Mouse (Mus musculus) CH12.LX (cell line): Measurements from ENCODE around the gene Mymk. TPM values are rescaled to one million over a fixed set of nuclear protein-coding genes. Genes with fewer than 3 reads are reported as not detected.

Source experiments
- DNase-seq: peaks from one replicate; pipeline ENCODE4 v3.0.0-alpha.2; 2013; ENCODE audit errors: extremely low read depth
- H3K27ac ChIP-seq: 2 replicates; pipeline ENCODE4 v1.5.1; 2012; ENCODE audit warnings: low read depth, mild to moderate bottlenecking, control low read depth, moderate library complexity; ENCODE audit not compliant: insufficient read depth
- H3K27me3 ChIP-seq: replicated peaks from 2 replicates; pipeline ENCODE3; 2012; ENCODE audit warnings: inconsistent platforms
- H3K36me3 ChIP-seq, 2 experiments: replicated peaks in 1 of 2; 2 replicates each; pipeline versions ENCODE3 to v1.6.1; 2012; ENCODE audit warnings: inconsistent platforms in 1 of 2, low read length in 1 of 2, mild to moderate bottlenecking in 1 of 2, mixed read lengths in 1 of 2, moderate library complexity in 1 of 2; ENCODE audit not compliant: control insufficient read depth in 1 of 2, insufficient read depth in 1 of 2
- H3K4me1 ChIP-seq, 2 experiments: 2 replicates each; pipeline ENCODE4 v1.6.1; 2012; ENCODE audit warnings: inconsistent platforms in 1 of 2, moderate library complexity in 1 of 2; ENCODE audit not compliant: insufficient read depth in 2 of 2, control insufficient read depth in 1 of 2
- H3K4me2 ChIP-seq: 2 replicates; pipeline ENCODE4 v1.6.1; 2012; ENCODE audit warnings: low read depth, mild to moderate bottlenecking, control low read depth; ENCODE audit not compliant: poor library complexity, insufficient read depth, severe bottlenecking
- H3K4me3 ChIP-seq, 3 experiments: fragments of 150-350 bp in 1 of 3; sonication (generic) in 1 of 3; replicated peaks in 1 of 3; 2 replicates each; pipeline versions ENCODE3 to v1.5.1; 2011 to 2012; ENCODE audit warnings: low read depth in 2 of 3, low read length in 2 of 3, mild to moderate bottlenecking in 2 of 3, moderate library complexity in 2 of 3, control low read depth in 1 of 3, improper control_type of control experiment in 1 of 3, inconsistent platforms in 1 of 3, mixed read lengths in 1 of 3; ENCODE audit not compliant: poor library complexity in 1 of 3
- H3K79me2 ChIP-seq: replicated peaks from 2 replicates; pipeline ENCODE4 v1.6.1; 2012; ENCODE audit warnings: mild to moderate bottlenecking, moderate library complexity; ENCODE audit not compliant: control insufficient read depth, poor library complexity, insufficient read depth, severe bottlenecking; ENCODE audit errors: extremely low read depth
- H3K9ac ChIP-seq: 2 replicates; pipeline ENCODE4 v1.6.1; 2012; ENCODE audit warnings: low read depth, mild to moderate bottlenecking, control low read depth, moderate library complexity; ENCODE audit not compliant: insufficient read depth
- H3K9me3 ChIP-seq: replicated peaks from 2 replicates; pipeline ENCODE3; 2012; ENCODE audit warnings: low read length, inconsistent platforms, mixed read lengths
- BHLHE40 ChIP-seq: IDR thresholded peaks from 2 replicates; pipeline ENCODE4 v1.6.1; 2011; ENCODE audit warnings: mild to moderate bottlenecking, low read depth, low read length, improper control_type of control experiment
- CHD2 ChIP-seq: IDR thresholded peaks from 2 replicates; pipeline ENCODE4 v1.6.1; 2011; ENCODE audit warnings: low read length, improper control_type of control experiment
- CTCF ChIP-seq, 2 experiments: IDR thresholded peaks in 1 of 2; conservative IDR thresholded peaks in 1 of 2; 2 replicates each; pipeline ENCODE4 v1.5.1; 2011 to 2012; ENCODE audit warnings: low read depth in 2 of 2, low read length in 2 of 2, improper control_type of control experiment in 1 of 2, inconsistent platforms in 1 of 2, mild to moderate bottlenecking in 1 of 2, moderate library complexity in 1 of 2
- E2F4 ChIP-seq: IDR thresholded peaks from 2 replicates; pipeline ENCODE4 v1.6.1; 2011; ENCODE audit warnings: low read depth, low read length, improper control_type of control experiment; ENCODE audit not compliant: insufficient replicate concordance
- ELF1 ChIP-seq: IDR thresholded peaks from 2 replicates; pipeline ENCODE4 v1.6.1; 2014; ENCODE audit warnings: low read depth, mild to moderate bottlenecking, inconsistent platforms, low read length, improper control_type of control experiment
- EP300 ChIP-seq: IDR thresholded peaks from 2 replicates; pipeline ENCODE4 v1.6.1; 2011; ENCODE audit warnings: low read length, improper control_type of control experiment
- ETS1 ChIP-seq: conservative IDR thresholded peaks from 2 replicates; pipeline ENCODE4 v1.6.1; 2012; ENCODE audit warnings: low read depth, mild to moderate bottlenecking, inconsistent platforms, low read length, improper control_type of control experiment, moderate library complexity
- IRF4 ChIP-seq: IDR thresholded peaks from 2 replicates; pipeline ENCODE4 v1.6.1; 2014; ENCODE audit warnings: low read depth, mild to moderate bottlenecking, inconsistent platforms, low read length, improper control_type of control experiment
- JUND ChIP-seq: conservative IDR thresholded peaks from 2 replicates; pipeline ENCODE4 v1.6.1; 2011; ENCODE audit warnings: low read depth, low read length, improper control_type of control experiment
- KAT2A ChIP-seq: IDR thresholded peaks from 2 replicates; pipeline ENCODE4 v1.6.1; 2012; ENCODE audit warnings: low read length, improper control_type of control experiment, inconsistent platforms; ENCODE audit not compliant: insufficient replicate concordance
- MAFK ChIP-seq: IDR thresholded peaks from 2 replicates; pipeline ENCODE4 v1.6.1; 2011; ENCODE audit warnings: low read length, improper control_type of control experiment; ENCODE audit not compliant: insufficient replicate concordance
- MEF2A ChIP-seq: IDR thresholded peaks from 2 replicates; pipeline ENCODE4 v1.6.1; 2014; ENCODE audit warnings: low read depth, mild to moderate bottlenecking, inconsistent platforms, low read length, improper control_type of control experiment, borderline replicate concordance
- NELFE ChIP-seq: IDR thresholded peaks from 2 replicates; pipeline ENCODE4 v1.6.1; 2011; ENCODE audit warnings: low read depth, low read length, improper control_type of control experiment
- POLR2A ChIP-seq: IDR thresholded peaks from 2 replicates; pipeline ENCODE4 v1.6.1; 2011; ENCODE audit warnings: low read depth, mild to moderate bottlenecking, improper control_type of control experiment, low read length
- RCOR1 ChIP-seq: conservative IDR thresholded peaks from 2 replicates; pipeline ENCODE4 v1.6.1; 2012; ENCODE audit warnings: low read depth, mild to moderate bottlenecking, inconsistent platforms, low read length, improper control_type of control experiment
- SIN3A ChIP-seq: IDR thresholded peaks from 2 replicates; pipeline ENCODE4 v1.6.1; 2012; ENCODE audit warnings: low read length, improper control_type of control experiment, inconsistent platforms
- SMC3 ChIP-seq: IDR thresholded peaks from 2 replicates; pipeline ENCODE4 v1.6.1; 2011; ENCODE audit warnings: low read depth, low read length, improper control_type of control experiment
- TBP ChIP-seq: conservative IDR thresholded peaks from 2 replicates; pipeline ENCODE4 v1.6.1; 2011; ENCODE audit warnings: low read depth, low read length, improper control_type of control experiment
- TCF12 ChIP-seq: IDR thresholded peaks from 2 replicates; pipeline ENCODE4 v1.6.1; 2014; ENCODE audit warnings: low read depth, mild to moderate bottlenecking, inconsistent platforms, low read length, improper control_type of control experiment
- UBTF ChIP-seq: IDR thresholded peaks from 2 replicates; pipeline ENCODE4 v1.6.1; 2012; ENCODE audit warnings: low read depth, mild to moderate bottlenecking, inconsistent platforms, low read length, improper control_type of control experiment, moderate library complexity
- USF1 ChIP-seq: IDR thresholded peaks from 2 replicates; pipeline ENCODE4 v1.6.1; 2014; ENCODE audit warnings: low read depth, mild to moderate bottlenecking, inconsistent platforms, low read length, improper control_type of control experiment
- USF2 ChIP-seq: conservative IDR thresholded peaks from 2 replicates; pipeline ENCODE4 v1.6.1; 2011; ENCODE audit warnings: low read depth, low read length, improper control_type of control experiment
- ZMIZ1 ChIP-seq: IDR thresholded peaks from 2 replicates; pipeline ENCODE4 v1.6.1; 2012; ENCODE audit warnings: low read depth, mild to moderate bottlenecking, inconsistent platforms, low read length, improper control_type of control experiment
- ZNF384 ChIP-seq: IDR thresholded peaks from 2 replicates; pipeline ENCODE4 v1.6.1; 2012; ENCODE audit warnings: low read depth, low read length, improper control_type of control experiment, inconsistent platforms
- dilution Hi-C: fragments of 300-500 bp; cut with MboI; formaldehyde crosslinking; loops from 2 replicates; pipeline ENCODE4 v1.14.3; 2020; ENCODE audit warnings: low sequenced_read_pairs; ENCODE audit not compliant: extremely low pct_unique_long_range_greater_than_20kb, extremely low pct_ligation_motif_present
- in situ Hi-C: fragments of 300-500 bp; cut with MboI; formaldehyde crosslinking; loops from 3 replicates; pipeline ENCODE4 v1.14.3; 2019; ENCODE audit warnings: low sequenced_read_pairs, low pct_ligation_motif_present, low pct_unique_long_range_greater_than_20kb, mixed read lengths
- polyA plus RNA-seq: library from polyadenylated mRNA; unstranded; fragments of >175 nt; gene quantifications from 2 replicates; pipeline ENCODE4 v1.2.1, GENCODE M21; 2012; ENCODE audit warnings: low read depth; ENCODE audit not compliant: insufficient read length
- total RNA-seq, 2 experiments: library from RNA; depleted of rRNA; stranded (reverse); fragments of 300-350 nt in 1 of 2; fragments of >200 nt in 1 of 2; gene quantifications; 2 replicates each; pipeline ENCODE4 v1.2.3; 2012 to 2014

Gene Mymk
- total and polyA plus RNA-seq, 3 experiments: not detected

GRCm38 (mm10) chr2:27032361-27032760 lies 39.6 kb downstream of the Mymk start:
- no peak for DNase-seq
- Histone ChIP-seq H3K79me2 (no peaks in the 10 kb centered on the region), H3K27me3 (no peaks in the 10 kb centered on the region), H3K36me3 (no peaks in the 10 kb centered on the region), H3K4me1 (peaks cover 27 to 53% of the 10 kb centered on the region in 2 experiments), H3K9me3 (no peaks in the 10 kb centered on the region), H3K27ac (no peak overlapping the region), H3K4me3 (no peak overlapping the region), H3K4me2 (no peak overlapping the region), H3K9ac (no peak overlapping the region)
- dilution Hi-C loops: no loop called here
- in situ Hi-C loops: no loop called here
- peak in 1 of 2 experiments; percentile 52; a peak in 2 of 4 replicates for TF ChIP-seq CTCF (conservative IDR thresholded peaks at IDR 0.05 in 1 of 2, IDR thresholded peaks at IDR 0.05 in 1 of 2; ENCODE audit: low read depth in 2 of 2, low read length in 2 of 2)
- no peak for TF ChIP-seq BHLHE40
- TF ChIP-seq TCF12: no peak
- TF ChIP-seq USF2: no peak
- TF ChIP-seq POLR2A: no peak
- 0 out of 2 replicates have a peak, but pooled peaks have one; percentile 5 for TF ChIP-seq SMC3

- H3K4me1 ChIP-seq: peaks cover 25 to 61% of the 10 kb centered on the region in 2 experiments
- dilution Hi-C loops: no loop called here
- peak overlapping the region; percentile 86 for H3K4me2 ChIP-seq
- TF ChIP-seq POLR2A: no peak
- TF ChIP-seq E2F4: no peak
- peak; percentile 77 for TF ChIP-seq EP300
- peak; percentile 85 for TF ChIP-seq IRF4
- TF ChIP-seq MEF2A: peak; percentile 66; the same call in 1 of the 2 replicates
- TF ChIP-seq SIN3A: no peak
- TF ChIP-seq MAFK: no peak; the same call in 1 of the 2 replicates
- no peak for TF ChIP-seq USF2
- TF ChIP-seq ZMIZ1: no peak
- TF ChIP-seq RCOR1: 0 out of 2 replicates have a peak, but pooled peaks have one; percentile 35
- TF ChIP-seq CHD2: peak; percentile 27; the same call in 1 of the 2 replicates
- TF ChIP-seq ZNF384: no peak
- no peak for TF ChIP-seq TCF12
- TF ChIP-seq JUND: no peak; the same call in 1 of the 2 replicates
- TF ChIP-seq ETS1: no peak; the same call in 1 of the 2 replicates
- peak; percentile 57; the same call in 1 of the 2 replicates for TF ChIP-seq ELF1
- TF ChIP-seq USF1: no peak
- peak; percentile 60 for TF ChIP-seq BHLHE40
- no peak for TF ChIP-seq KAT2A
- TF ChIP-seq NELFE: no peak
- no peak for TF ChIP-seq UBTF
- TF ChIP-seq TBP: no peak
- TF ChIP-seq, all 38 proteins: peak for 7
- H3K27me3 ChIP-seq: no peaks in the 10 kb centered on the region
- H3K79me2 ChIP-seq: peaks cover 4% of the 10 kb centered on the region; the same call in 1 of the 2 replicates
- H3K27ac ChIP-seq: peak overlapping the region; percentile 77
- no peaks in the 10 kb centered on the region for H3K9me3 ChIP-seq
- in situ Hi-C loops: no loop called here
- H3K9ac ChIP-seq: peak overlapping the region; percentile 34; the same call in 1 of the 2 replicates
- H3K36me3 ChIP-seq: peaks cover 15 to 20% of the 10 kb centered on the region in 2 experiments
- H3K4me3 ChIP-seq: peak overlapping the region; percentile 33 to 72 (median 42)
- DNase-seq: peak; percentile 31
Observed at GRCm38 (mm10) chr2:27028437-27029015, 43.5 kb downstream of the Mymk start.
